Mouse (Mus musculus) stomach, postnatal 0 days (tissue): ENCODE results near the gene Homer2. TPM values are rescaled to one million over a fixed set of nuclear protein-coding genes. Genes with fewer than 3 reads are reported as not detected.

Source experiments
- ATAC-seq: fragments of 200-750 bp; cut with Nextera tagmentation; 2 replicates; pipeline ENCODE4 v1.8.0; 2017; ENCODE audit not compliant: low FRiP score, low TSS enrichment
- DNase-seq: peaks from one replicate; pipeline ENCODE4 v3.0.0-alpha.2; 2016; ENCODE audit warnings: low spot score
- H3K27ac ChIP-seq: fragments of 300-500 bp; sonication (generic); replicated peaks from 2 replicates; pipeline ENCODE4 v1.5.1; 2014; ENCODE audit warnings: mild to moderate bottlenecking, control low read depth
- H3K27me3 ChIP-seq: fragments of 300-500 bp; sonication (generic); 2 replicates; pipeline ENCODE4 v1.6.1; 2014; ENCODE audit warnings: low read length; ENCODE audit not compliant: control insufficient read depth, insufficient read depth
- H3K36me3 ChIP-seq: fragments of 300-500 bp; sonication (generic); 2 replicates; pipeline ENCODE4 v1.6.1; 2014; ENCODE audit warnings: low read length, mixed read lengths; ENCODE audit not compliant: control insufficient read depth, insufficient read depth
- H3K4me1 ChIP-seq: fragments of 300-500 bp; sonication (generic); replicated peaks from 2 replicates; pipeline ENCODE4 v1.6.1; 2014; ENCODE audit warnings: antibody characterized with exemption; ENCODE audit not compliant: control insufficient read depth, insufficient read depth
- H3K4me2 ChIP-seq: fragments of 300-500 bp; sonication (generic); replicated peaks from 2 replicates; pipeline ENCODE4 v1.6.1; 2014; ENCODE audit warnings: low read depth, mild to moderate bottlenecking, control low read depth, moderate library complexity
- H3K4me3 ChIP-seq: fragments of 300-500 bp; sonication (generic); 2 replicates; pipeline ENCODE4 v1.5.1; 2014; ENCODE audit warnings: low read depth, low read length, control low read depth
- H3K9ac ChIP-seq: fragments of 300-500 bp; sonication (generic); 2 replicates; pipeline ENCODE4 v1.6.1; 2014; ENCODE audit warnings: mild to moderate bottlenecking, low read length, control low read depth, mixed read lengths
- H3K9me3 ChIP-seq: fragments of 300-500 bp; sonication (generic); 2 replicates; pipeline ENCODE4 v1.6.1; 2016; ENCODE audit warnings: low read length; ENCODE audit not compliant: control insufficient read depth
- CTCF ChIP-seq: IDR thresholded peaks from 2 replicates; pipeline ENCODE4 v1.5.1; 2016; ENCODE audit warnings: antibody characterized with exemption, low read depth, mild to moderate bottlenecking, moderate library complexity
- EP300 ChIP-seq: optimal IDR thresholded peaks from 2 replicates; pipeline ENCODE3; 2016; ENCODE audit warnings: antibody characterized with exemption
- WGBS: fragments of 180-500 bp; shearing (Covaris S2); extraction: QIAGEN DNeasy Blood & Tissue Kit; methylation state at CpG from one replicate; pipeline ENCODE4 v1.1.7; 2014; 5-methylcytosine and 5-hydroxymethylcytosine counted together
- polyA plus RNA-seq: library from polyadenylated mRNA; unstranded; fragments of >200 nt; fragmentation: Nextera tagmentation; extraction: Ambion mirVana; gene quantifications from 2 replicates; pipeline ENCODE4 v1.2.1, GENCODE M21; 2015

Homer2 gene
- polyA plus RNA-seq, 1 experiment from 2014 or later: 47.4 TPM

GRCm38 (mm10) chr7:81685375-81685774 lies 22.0 kb downstream of the Homer2 start:
- WGBS: 82% methylated on average over 7 of the region's 7 CpGs
- Histone ChIP-seq H3K9ac (no peak overlapping the region), H3K4me2 (no peak overlapping the region), H3K36me3 (no peaks in the 10 kb centered on the region), H3K27ac (no peak overlapping the region), H3K27me3 (no peaks in the 10 kb centered on the region), H3K4me3 (no peak overlapping the region), H3K9me3 (no peaks in the 10 kb centered on the region), H3K4me1 (no peaks in the 10 kb centered on the region)
- DNase-seq (no peak), ATAC-seq (no peak)
- TF ChIP-seq CTCF (no peak), EP300 (no peak)

GRCm38 (mm10) chr7:81683779-81684422 lies 23.4 kb downstream of the Homer2 start:
- WGBS: 63% methylated on average over 7 of the region's 7 CpGs
- DNase-seq: no peak
- no peak overlapping the region for H3K4me3 ChIP-seq

DNA sequence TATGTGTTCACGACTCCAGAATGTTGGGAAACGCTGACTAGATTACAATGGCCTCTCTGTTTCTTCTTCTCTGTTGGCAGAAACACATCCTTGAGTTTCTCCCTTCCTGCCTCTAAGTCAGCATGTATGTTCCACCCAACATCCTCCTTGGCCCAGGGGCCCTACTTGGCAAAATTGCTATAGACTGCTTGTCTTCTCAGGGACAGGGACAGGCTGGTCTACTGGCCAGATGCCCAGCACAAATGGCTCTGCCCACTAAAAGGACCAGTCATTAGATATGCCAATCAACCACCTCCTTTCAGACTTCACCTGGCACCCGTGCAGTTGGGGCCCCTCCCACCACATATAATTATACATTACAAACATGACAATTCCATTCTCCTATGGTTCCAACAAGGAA lies 25.9 kb downstream of the Homer2 start:
- ATAC-seq: no peak
- Histone ChIP-seq H3K27me3 (no peaks in the 10 kb centered on the region), H3K4me1 (no peaks in the 10 kb centered on the region), H3K27ac (no peak overlapping the region), H3K9ac (no peak overlapping the region), H3K9me3 (no peaks in the 10 kb centered on the region), H3K36me3 (no peaks in the 10 kb centered on the region), H3K4me3 (no peak overlapping the region), H3K4me2 (no peak overlapping the region)
- WGBS: 53% methylated on average over 3 of the region's 3 CpGs
- TF ChIP-seq EP300: no peak
- TF ChIP-seq CTCF: no peak
- no peak for DNase-seq

More at GRCm38 (mm10) chr7:81683779-81684422, 23.4 kb downstream of the Homer2 start:
- ATAC-seq: no peak
- no peaks in the 10 kb centered on the region for H3K9me3 ChIP-seq
- no peak overlapping the region for H3K9ac ChIP-seq
- no peaks in the 10 kb centered on the region for H3K36me3 ChIP-seq
- H3K27me3 ChIP-seq: no peaks in the 10 kb centered on the region
- H3K4me2 ChIP-seq: no peak overlapping the region
- no peak overlapping the region for H3K27ac ChIP-seq
- no peaks in the 10 kb centered on the region for H3K4me1 ChIP-seq
- TF ChIP-seq EP300 (no peak), CTCF (no peak)

DNA sequence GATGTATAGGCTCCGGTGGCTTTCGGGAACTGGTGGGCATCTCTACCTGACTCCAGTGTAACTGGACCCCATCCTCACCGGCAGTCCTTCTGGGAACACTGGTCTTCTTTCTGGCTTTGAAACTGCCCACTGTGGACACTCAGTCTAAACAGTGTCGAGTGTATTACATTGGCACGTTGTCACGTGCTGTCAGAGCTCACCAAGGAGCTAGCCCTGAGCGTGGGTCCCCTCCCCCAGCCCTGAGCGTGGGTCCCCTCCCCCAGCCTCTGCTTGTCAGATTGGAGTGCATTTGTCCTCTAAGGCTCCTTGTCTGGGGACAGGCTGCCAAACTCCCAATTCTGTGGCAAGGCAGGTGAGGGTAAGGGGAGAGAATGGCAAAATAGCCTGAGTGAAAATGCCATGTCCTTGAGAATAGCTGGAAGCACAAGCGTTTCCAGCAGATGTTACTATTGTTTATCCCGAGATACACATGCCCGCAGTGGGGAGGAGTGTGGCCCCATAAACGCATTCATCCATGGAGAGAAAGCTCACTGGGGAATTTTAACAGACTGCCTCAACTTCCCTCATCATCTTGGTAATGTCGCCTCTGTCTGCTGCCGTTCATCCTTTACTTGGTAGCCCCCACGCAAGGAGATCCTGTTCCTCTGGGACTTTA lies 33.8 kb downstream of the Homer2 start:
- Histone ChIP-seq H3K36me3 (no peaks in the 10 kb centered on the region), H3K9me3 (no peaks in the 10 kb centered on the region), H3K27ac (no peak overlapping the region), H3K9ac (no peak overlapping the region), H3K27me3 (no peaks in the 10 kb centered on the region), H3K4me3 (no peak overlapping the region), H3K4me2 (no peak overlapping the region), H3K4me1 (0 out of 2 replicates have a peak, but pooled peaks cover 4% of the 10 kb centered on the region)
- no peak for TF ChIP-seq EP300
- TF ChIP-seq CTCF: no peak
- DNase-seq (no peak), ATAC-seq (no peak)
- WGBS: 43% methylated on average over 15 of the region's 15 CpGs

DNA sequence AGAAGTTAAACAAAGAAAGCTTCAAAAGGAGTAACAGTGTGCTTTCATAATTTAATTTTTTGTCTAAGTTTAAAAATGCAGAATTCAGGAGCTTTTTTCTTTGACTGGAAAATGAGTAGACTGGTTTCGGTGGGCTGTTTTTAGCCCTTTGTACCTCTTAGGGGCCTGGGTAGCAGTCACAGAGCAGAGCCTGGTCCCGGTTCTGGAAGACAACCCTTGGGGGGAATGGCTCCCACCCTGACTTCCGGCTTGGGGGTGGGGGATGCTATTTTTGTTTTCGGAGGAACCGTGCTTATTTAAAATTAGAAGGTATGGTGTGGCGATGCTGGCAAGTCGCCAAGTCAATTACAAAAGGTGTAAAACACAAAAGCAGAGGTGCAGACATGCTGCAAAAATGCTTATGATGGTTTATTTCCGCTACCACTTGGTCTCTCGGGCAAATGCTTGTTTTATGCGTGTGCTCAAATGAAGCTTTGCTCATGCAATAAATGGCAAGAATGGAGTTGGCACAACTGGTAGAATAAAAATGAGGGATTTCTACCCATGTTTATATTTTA lies 34.5 kb downstream of the Homer2 start:
- 50% methylated on average over 10 of the region's 10 CpGs for WGBS
- H3K9ac ChIP-seq: no peak overlapping the region
- H3K27ac ChIP-seq: no peak overlapping the region
- TF ChIP-seq EP300: no peak
- TF ChIP-seq CTCF: no peak
- DNase-seq (no peak), ATAC-seq (no peak)
- no peak overlapping the region for H3K4me2 ChIP-seq
- H3K4me1 ChIP-seq: 0 out of 2 replicates have a peak, but pooled peaks cover 4% of the 10 kb centered on the region
- no peaks in the 10 kb centered on the region for H3K9me3 ChIP-seq
- no peaks in the 10 kb centered on the region for H3K36me3 ChIP-seq
- no peak overlapping the region for H3K4me3 ChIP-seq
- no peaks in the 10 kb centered on the region for H3K27me3 ChIP-seq

DNA sequence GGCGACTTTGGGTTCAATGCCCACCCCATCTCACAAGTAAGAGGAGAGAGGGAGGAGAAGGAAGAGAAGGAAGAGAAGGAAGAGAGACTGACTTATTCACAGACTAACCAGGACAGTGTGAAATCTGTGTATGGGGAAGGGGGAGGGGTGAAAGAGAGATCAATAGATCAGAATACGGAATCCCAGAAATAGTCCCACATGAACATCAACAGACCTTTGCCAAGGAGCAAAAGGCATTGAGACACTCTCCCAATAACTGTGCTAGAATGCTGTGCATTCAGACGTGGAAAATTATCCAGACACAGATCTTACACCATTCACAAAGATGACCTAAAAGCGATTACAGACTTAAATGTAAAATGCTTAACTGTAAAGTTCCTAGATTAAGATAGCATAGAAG lies 40.2 kb downstream of the Homer2 start:
- DNase-seq (no peak), ATAC-seq (no peak)
- no peak overlapping the region for H3K4me2 ChIP-seq
- H3K4me3 ChIP-seq: no peak overlapping the region
- TF ChIP-seq CTCF (no peak), EP300 (no peak)
- WGBS: 87% methylated on average over 4 of the region's 4 CpGs
- H3K9ac ChIP-seq: no peak overlapping the region
- H3K36me3 ChIP-seq: no peaks in the 10 kb centered on the region
- H3K4me1 ChIP-seq: no peaks in the 10 kb centered on the region
- H3K27me3 ChIP-seq: no peaks in the 10 kb centered on the region
- no peak overlapping the region for H3K27ac ChIP-seq
- H3K9me3 ChIP-seq: no peaks in the 10 kb centered on the region
